Mouse (Mus musculus) left cerebral cortex, postnatal 14 days (tissue): ENCODE data around the gene H1foo. TPM values are rescaled to one million over a fixed set of nuclear protein-coding genes. Genes with fewer than 3 reads are reported as not detected.

Source experiments
- DNase-seq, 2 experiments: peaks; one replicate each; pipeline ENCODE4 v3.0.0; 2021 to 2022; ENCODE audit warnings: low spot score in 2 of 2, mixed read lengths in 1 of 2
- intact Hi-C: fragments of 180-260 bp; cut with DNase I; formaldehyde crosslinking; loops from one replicate; pipeline ENCODE4 v1.15.1; 2025
- long read RNA-seq, 2 experiments: library from polyadenylated mRNA; stranded (forward); transcript quantifications; one replicate each; pipeline ENCODE4 v2.0.0; 2021
- total RNA-seq, 2 experiments: library from RNA; stranded (reverse); gene quantifications; 2 replicates each; pipeline ENCODE4 v1.2.3; 2021

Gene H1foo
- not detected for total RNA-seq
- long read RNA-seq, experiment 1 = 0 reads
- long read RNA-seq, experiment 2 = 0 reads

DNA sequence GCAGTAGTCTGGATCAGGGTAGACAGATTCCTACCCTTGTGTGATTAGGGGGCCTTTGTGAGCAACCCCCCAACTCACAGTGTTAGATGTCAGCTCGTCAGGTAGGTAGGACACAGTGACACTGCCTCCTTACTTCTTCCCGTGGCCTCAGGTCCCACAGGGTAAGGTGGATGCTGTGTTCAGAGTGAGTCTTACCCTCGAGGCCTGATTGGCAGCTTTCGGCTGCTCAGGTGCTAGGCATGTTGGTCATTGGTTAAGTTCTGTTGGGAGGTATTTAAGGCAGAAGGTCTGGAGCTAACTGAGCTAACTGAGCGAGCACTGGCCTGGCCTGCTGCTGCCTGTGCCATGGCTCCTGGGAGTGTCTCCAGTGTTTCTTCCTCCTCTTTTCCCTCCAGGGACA lies at the start of gene H1foo:
Gene H1foo, plus strand, starts transcription at position 301 of the 400 bp plus-strand sequence.
- intact Hi-C loops = no loop called here
- DNase-seq = no peak

DNA sequence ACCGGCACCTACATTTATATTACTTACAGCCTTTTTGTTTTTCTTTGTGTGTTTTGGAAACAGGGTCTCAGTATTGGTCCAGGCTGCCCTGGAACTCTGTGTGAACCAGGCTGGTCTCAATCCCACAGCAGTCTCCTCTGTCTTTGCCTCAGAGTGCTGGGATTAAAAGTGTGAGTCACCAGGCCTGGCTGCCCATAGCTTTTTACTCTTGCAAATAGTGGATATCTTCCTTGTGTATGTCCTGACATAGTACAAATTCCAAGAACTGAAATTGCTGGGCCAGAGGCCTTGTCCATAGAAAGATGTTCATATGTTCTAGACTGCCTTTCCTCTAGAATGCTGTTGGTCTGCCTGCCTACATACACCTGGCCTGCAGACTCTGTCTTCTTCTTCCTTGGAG lies 48.4 kb upstream of the H1foo start:
- DNase-seq = no peak
- intact Hi-C loops = no loop called here

DNA sequence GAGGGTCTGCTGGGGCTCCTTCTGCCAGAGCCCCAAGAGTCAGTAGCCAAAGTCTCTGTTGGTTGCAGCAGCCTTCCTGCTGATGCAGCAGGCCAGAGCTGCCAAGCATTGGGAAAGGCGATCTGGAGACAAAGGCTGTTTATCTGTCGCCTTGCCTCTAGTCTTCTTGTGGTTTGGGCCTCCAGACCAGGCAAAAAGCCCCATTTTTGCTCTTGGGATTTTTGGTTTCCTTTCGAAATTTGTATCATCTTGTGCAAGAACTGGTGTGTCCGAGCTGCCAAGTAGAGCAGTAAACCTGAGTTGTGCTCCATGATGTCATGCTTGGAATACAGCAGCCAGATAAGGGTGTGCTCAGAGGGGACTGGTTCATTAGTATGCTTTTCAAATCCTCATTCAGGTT lies 47.6 kb upstream of the H1foo start:
- intact Hi-C loops = no loop called here
- no peak for DNase-seq

DNA sequence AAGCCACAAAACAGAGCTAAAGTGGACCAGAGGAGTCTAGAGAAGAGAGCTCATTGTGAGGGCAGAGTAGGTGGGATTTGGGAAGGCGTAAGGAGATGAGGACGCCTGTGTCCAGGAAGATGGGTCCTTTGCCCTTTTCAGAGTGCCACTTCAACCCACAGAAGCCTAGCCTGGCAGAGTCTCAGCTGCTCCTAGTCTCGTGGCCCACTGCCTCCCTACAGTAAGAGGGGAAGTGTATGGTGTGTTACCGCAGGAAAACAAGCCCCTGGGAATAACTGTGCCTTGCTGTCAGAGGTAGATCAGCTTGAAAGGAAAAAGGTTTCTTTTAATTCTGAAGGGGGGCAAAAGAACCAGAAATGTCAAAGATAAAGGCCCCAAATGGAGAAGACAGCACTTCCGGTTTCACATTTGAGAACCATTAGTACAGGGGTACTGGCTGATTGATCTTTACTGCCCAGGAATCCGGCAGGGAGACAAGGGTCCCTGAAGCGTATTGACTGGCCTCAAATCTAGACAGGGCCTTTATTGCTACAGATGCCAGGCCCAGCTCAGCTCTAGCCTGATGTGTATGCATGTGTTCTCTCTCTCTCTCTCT lies 46.7 kb upstream of the H1foo start:
- no peak for DNase-seq
- intact Hi-C loops = no loop called here

DNA sequence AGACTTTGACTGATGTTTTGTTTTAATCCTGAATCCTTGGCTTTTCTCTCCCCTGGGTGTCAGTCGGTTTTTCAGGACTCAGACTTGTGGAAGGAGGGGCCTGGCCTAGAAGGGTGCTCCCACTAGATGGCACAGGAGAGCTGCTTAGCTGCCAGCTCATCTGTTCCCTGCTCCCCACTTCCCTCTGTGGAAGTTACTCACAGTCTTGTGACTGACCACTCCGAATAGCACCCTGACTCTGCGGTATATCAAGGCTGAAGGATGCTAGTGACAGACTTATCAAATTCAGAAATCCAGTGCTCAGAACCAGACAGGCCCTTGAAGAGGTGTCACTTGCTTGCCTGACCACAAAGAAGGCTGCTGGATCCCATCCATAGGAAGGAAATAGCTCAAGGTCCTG lies 43.7 kb upstream of the H1foo start:
- DNase-seq = peak; percentile 88 to 89
- intact Hi-C loops = loop anchor here (5.0 kb wide), 2 partner anchors 96 to 226 kb away; partner anchors contain the start of gene Plxnd1

DNA sequence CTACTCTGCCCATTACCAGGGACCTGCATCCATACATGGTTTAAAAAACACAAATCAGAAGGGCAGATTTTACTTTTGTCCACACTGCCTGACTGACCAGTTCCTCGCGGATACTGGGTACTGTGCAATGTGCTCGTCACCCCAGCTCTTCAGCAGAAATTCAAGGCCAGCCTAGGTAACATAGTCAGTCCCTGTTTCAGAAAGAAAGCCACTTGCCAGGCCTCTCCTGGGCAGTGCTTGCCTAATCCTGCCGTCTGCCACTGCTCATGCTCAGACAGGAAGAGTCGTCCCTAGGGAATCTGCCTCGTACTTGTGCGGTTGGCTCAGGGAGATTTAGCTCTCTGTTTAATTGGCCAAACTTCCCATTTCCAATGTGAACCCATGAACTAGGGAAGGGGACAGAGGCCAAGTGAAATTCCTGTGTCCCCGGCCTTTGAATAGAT lies 43.2 kb upstream of the H1foo start:
- no peak for DNase-seq
- intact Hi-C loops = loop anchor here (5.0 kb wide), 2 partner anchors 96 to 226 kb away; partner anchors contain the start of gene Plxnd1

DNA sequence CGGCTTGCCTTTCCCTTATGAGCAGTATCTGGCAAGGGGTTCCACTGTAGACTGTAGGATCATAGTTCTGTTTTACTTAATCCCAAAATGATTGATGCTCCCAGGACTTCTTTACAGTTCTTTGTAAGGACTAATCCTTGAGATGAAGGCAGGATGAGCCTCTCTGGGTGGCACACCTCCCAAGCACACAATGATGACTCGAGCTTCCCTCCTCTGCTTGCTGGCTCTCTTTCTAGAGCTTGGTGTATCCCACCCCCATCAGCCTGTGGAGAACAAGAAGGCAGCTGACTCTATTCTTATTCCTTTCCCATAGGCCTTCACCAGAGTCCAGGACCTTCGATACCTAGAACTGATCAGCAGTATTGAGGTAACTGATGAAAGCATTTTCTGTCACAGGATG lies 42.2 kb upstream of the H1foo start:
- DNase-seq = no peak
- intact Hi-C loops = loop anchor here (5.0 kb wide), 2 partner anchors 95 to 225 kb away; partner anchors contain the start of gene Plxnd1

DNA sequence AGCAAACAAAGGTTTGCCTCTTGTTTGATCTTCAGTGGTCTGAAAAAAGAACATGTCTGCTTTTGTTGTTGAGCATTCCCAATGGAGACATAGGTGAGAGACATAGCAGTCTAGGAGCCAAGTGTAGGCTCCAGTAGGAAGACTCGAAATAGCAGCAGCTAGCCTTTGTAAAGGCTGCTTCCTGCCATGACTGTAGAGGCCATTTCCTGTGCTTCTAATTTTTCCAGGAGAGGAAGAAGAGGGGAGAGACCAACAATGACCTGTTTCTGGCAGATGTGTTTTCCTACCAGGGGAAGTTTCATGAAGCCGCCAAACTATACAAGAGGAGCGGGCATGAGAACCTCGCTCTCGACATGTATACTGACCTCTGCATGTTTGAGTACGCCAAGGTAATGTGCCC lies 39.2 kb upstream of the H1foo start:
- no peak for DNase-seq
- intact Hi-C loops = no loop called here

DNA sequence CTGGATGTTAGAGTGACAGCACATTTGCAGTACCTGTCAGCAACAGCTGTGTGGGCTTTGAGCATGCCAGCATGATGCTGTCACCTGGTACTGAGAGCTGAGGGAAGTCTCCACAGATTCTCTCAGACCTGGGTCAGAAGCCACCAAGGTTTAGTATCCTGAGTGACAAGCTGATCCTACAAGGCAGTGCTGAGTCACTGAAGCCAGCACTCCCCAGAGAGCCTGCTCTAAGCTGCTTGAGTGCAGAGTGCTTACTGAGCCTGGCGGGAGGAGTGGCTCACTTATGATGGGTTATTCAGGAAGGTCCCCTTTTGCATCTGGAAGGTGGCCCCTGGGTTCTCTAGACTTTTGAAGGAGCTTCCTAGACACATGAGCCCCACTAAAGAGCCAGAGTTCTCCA lies 38.3 kb upstream of the H1foo start:
- intact Hi-C loops = no loop called here
- DNase-seq = no peak

DNA sequence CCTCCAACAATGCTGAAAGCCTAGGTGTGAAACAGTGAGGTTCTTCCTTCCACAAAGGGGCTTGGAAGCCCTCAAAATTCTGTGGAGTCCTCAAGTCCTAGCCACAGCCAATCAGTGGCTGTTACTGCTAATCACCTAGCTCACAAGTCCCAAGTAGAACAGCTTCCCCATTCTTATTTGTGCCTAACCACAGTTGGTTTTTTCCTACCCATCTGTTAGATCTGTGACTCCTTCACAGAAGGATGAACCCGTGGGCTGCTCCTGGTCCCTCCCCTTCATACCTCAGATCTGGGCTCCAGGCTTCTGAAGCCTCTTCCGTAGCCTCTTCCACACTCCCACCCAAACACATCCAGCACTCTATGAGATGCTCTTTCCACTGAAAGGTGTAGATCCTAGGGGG lies 37.9 kb upstream of the H1foo start:
- intact Hi-C loops = no loop called here
- DNase-seq = no peak

DNA sequence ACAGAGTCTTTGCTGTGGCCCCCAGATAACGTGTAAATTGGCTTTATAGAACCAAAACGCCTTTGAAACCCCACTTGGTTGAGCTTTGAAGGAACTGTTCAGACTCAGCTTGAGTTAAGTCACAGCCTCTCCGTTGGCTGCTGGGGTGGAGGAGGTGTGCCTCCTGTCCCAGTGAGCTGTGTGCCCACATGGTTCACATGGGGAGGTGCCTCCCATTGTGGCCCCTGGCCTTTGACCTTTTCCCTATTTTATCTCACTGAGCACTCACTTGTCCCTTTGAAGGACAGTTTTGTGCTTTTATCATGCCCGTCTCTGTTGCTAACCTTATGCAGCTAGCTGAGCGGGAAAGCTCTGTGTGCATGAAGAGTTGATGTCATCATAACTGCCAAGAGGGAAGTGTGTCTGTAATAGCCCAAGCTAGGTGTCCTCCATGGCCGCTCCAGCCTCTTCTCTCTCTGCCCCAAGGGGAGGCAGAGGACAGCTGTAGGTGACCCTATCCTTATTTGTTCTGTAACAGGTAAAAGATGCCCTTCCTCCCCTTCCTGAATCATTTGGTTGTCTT lies 36.2 kb upstream of the H1foo start:
- DNase-seq = no peak
- intact Hi-C loops = no loop called here

DNA sequence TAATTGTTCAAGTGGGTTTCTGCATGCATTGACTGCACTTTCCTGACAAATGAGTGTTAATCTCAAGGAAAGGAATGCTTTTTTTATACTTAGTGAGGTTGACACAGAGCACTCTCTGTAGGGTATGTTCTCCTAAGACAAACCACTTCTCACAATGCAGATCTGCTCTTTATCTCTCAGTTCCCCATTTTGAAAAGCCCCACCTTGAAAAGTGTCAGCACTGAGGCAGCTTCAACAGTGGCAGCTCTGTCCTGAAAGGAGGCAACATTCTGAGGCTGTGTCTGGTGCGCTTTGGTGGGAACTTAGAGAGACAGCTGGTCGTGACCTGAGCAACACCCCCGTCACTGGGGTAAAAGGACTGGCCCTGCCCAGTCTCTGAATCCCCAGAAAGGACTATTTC lies 35.7 kb upstream of the H1foo start:
- intact Hi-C loops = no loop called here
- no peak for DNase-seq

DNA sequence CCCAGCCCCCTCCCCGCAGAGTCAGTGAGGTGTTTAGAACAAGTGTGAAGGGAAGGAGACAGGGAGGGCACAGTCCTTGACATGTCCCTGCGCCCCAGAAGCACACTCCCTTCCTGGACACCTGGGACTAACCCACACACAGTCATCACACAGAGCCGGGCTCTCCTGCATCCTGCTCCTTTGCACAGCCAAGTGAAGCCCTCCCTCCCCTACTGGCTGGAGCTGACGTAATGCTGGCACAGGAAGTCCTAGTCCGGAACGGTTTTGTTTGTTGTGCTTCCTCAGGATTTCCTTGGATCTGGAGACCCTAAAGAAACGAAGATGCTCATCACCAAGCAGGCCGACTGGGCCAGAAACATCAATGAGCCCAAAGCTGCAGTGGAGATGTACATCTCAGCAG lies 34.8 kb upstream of the H1foo start:
- no peak for DNase-seq
- intact Hi-C loops = no loop called here

DNA sequence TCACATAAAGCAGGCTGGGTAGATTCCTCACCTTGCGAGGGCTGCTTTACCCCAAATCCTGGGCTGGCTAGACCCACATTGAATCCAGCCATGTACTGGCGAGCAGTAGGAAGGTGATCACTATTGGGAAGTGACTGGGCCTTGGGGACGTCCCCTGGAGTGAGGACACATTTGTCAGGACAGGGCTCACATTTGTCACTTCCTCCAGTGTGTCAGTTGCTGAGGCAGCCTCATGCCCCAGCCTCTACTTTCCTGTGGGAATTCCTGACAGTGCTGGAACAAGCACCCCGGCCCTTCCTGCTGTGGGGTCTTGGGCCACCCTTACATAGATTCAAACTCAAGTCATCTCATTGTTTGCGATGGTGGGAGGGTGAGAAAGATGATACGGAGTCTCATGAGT lies 33.0 kb upstream of the H1foo start:
- DNase-seq = no peak
- intact Hi-C loops = no loop called here

DNA sequence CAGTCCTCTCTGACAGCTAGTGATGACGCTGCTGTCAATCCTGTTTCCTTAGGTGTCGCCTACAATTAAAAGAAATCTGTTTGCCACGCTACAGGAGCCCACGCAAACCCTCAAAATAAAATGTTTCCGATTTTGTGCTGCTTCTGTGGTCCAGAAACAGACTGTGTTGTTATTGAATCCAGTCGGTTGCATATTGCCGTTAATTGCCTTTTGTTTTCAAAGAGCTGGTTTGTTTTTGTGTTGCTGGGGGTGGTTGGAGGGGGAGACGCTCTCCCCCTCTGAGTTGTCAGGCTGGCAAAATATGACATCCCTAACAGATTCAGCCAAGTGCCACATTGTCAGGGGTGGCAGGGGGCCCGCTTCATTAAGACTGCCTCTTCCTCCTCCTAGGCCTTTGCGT lies 31.3 kb upstream of the H1foo start:
- intact Hi-C loops = no loop called here
- DNase-seq = peak in 1 of 2 experiments; percentile 65

DNA sequence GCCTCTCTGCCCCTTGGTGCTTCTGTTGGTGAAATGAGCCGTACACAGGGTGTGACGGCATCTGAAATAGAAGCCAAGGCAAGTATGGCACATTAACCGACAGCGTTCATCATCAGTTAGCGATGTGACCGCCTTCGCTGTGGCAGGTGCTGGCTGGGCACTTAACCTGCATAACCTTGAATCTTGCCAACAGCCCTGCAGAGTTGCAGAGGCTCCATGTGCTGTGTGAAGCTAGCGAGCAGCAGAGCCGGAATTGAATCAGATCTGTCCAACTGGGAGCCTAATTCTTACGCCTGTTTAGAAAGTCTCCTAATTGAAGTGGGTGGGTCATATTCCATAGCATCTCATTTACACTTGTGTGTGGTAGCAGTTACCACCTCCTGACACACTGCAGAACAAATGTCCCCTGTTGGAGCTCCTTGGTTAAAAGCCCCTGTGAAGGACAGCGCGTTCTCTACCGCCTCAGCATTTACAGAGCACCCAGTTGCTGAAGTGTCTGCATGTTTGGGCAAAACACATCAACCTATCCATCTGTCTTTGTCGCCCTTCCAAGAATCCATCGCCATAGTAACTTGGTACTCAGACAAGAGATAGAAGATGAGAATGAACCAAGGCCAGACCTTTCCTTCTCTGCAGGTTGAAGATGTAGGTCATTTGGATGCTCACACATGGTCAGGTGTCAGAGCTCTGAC lies 30.1 kb upstream of the H1foo start:
- DNase-seq = peak; percentile 61 to 85
- intact Hi-C loops = no loop called here

DNA sequence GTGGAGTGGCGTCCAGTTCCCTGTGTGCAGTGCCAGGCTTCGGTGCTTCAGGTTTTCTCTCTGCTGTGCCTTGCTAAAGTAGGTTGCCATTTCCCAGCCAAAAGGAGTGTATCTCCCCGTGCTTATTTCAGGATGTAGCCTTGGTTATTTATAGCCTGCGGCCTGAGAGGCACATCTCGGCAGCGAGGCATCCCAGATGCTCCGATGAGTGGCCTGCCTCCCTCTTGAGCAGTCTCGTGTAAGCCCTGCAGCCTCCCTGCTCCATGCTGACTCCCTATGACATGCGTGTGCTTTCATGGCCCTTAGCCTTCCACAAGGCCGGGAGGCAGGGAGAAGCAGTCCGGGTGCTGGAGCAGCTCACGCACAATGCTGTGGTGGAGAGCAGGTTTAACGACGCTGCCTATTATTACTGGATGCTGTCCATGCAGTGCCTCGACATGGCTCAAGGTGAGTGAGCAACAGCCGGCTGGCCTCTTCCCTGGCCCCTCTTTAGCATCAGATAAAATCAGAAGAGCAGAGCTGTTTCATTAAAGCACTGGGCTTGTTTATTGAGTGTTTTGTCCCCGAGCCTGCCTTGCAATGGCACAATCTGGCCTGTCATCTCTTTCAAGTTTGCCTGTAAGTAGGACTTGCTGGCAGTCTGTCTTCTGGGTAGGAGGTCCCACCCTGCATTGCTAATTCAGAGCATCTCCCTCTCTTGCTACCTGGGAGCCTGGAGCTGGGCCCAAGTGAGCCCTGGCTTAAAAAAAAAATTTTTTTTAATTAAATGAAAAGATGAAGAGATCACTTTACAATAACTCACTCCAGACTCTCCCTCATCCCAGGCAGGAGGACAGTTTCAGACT lies 28.9 kb upstream of the H1foo start:
- peak; percentile 65 to 84 for DNase-seq
- intact Hi-C loops = no loop called here

DNA sequence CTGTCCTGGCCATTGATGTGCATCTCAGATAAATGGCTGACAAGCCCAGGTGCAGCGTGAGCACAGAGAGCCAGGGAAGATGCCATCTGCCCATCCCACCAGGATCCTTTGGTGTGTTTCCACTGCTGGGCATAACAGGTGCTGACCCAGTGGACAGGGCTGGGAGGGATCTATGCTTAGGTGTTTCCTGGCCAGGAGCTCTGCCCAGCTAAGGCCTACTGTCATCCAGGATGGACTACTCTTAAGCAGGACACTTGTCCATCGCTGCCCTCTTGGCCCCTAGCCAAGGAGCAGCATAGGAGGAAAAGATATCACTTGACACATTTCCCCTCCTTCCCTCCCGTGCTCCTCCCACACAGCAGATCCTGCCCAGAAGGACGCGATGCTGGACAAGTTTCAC lies 28.1 kb upstream of the H1foo start:
- intact Hi-C loops = no loop called here
- no peak for DNase-seq

DNA sequence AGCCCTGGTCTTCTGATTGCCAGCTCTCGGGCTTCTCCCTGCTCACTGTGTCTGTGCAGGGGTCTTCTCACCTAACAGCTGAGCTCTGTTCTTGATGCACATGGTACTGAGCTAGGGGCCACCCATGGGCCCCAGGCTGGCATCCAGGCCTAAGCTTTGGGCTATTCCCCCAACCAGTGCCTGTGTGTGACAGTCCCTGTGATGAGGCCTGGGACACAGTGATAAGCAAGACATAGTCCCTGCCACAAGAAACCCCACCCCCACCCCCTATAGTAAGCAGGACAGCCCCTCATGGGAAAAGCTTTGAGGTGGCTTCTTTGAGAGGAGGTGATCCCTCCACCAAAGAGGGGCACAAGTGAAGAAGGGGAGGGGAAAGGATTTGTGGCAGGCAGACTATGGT lies 26.1 kb upstream of the H1foo start:
- DNase-seq = no peak
- intact Hi-C loops = no loop called here

DNA sequence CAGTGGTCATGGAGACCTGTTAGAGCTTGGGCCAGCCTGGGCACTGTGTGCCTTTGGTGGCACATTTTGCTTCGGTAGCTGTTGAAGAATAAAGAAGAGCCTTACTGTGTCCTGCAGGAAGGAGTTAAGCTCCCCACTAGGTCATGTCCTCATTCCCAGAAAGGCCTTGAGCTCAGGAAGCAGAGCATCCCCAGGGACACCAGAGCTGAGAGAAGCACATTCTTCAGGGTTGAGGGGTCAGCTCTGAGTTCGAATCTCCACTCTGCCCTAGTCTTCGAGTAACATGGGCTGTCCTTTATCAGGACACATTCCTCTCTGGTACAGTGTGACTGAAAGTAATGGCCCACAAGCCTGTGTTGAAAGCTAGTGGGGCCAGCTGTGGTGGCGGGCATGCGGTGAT lies 24.9 kb upstream of the H1foo start:
- no peak for DNase-seq
- intact Hi-C loops = no loop called here
